Mouse (Mus musculus): ENCODE data around the gene Acta1. TPM values are rescaled to one million over a fixed set of nuclear protein-coding genes. Genes with fewer than 3 reads are reported as not detected.

Acta1 gene
- polyA plus RNA-seq, 1 experiment from 2014 or later: 208 TPM

- peaks cover 34% of the 10 kb centered on the region for H3K36me3 ChIP-seq (ENCODE audit: control insufficient read depth, insufficient read depth)
- no peak for ATAC-seq (ENCODE audit: low read depth)
These were observed 4.0 kb upstream of the Acta1 start for GRCm38 (mm10) chr8:123898576-123898975.

GRCm38 (mm10) chr8:123896774-123897173, 2.2 kb upstream of the Acta1 start:
- H3K4me2 ChIP-seq (ENCODE audit: low read depth, low read length): no peak overlapping the region
- no peak overlapping the region for H3K9ac ChIP-seq (ENCODE audit: low read depth, low read length)
- ATAC-seq (ENCODE audit: low read depth): no peak
- H3K27ac ChIP-seq (ENCODE audit: low read length): no peak overlapping the region
- no peaks in the 10 kb centered on the region for H3K4me1 ChIP-seq (ENCODE audit: control insufficient read depth, low read depth, low read length)
- H3K36me3 ChIP-seq (ENCODE audit: control insufficient read depth, insufficient read depth): peaks cover 16% of the 10 kb centered on the region
- 54% methylated on average over 10 of the region's 10 CpGs for WGBS (ENCODE audit: insufficient replicate concordance)
- H3K27me3 ChIP-seq (ENCODE audit: control insufficient read depth, insufficient read depth, low read depth, low read length): peaks cover 48% of the 10 kb centered on the region
- H3K9me3 ChIP-seq (replicated peaks; ENCODE audit: control insufficient read depth, low read length): no peaks in the 10 kb centered on the region
- no peak overlapping the region for H3K4me3 ChIP-seq (ENCODE audit: low read depth, low read length)

More at GRCm38 (mm10) chr8:123898576-123898975, 4.0 kb upstream of the Acta1 start:
- Histone ChIP-seq H3K27ac (ENCODE audit: low read length) (no peak overlapping the region), H3K4me2 (ENCODE audit: low read depth, low read length) (no peak overlapping the region), H3K9me3 (replicated peaks; ENCODE audit: control insufficient read depth, low read length) (no peaks in the 10 kb centered on the region), H3K27me3 (ENCODE audit: control insufficient read depth, insufficient read depth, low read depth, low read length) (peaks cover 30% of the 10 kb centered on the region), H3K4me1 (ENCODE audit: control insufficient read depth, low read depth, low read length) (no peaks in the 10 kb centered on the region), H3K4me3 (ENCODE audit: low read depth, low read length) (no peak overlapping the region), H3K9ac (ENCODE audit: low read depth, low read length) (no peak overlapping the region)
- 84% methylated on average over 5 of the region's 5 CpGs for WGBS (ENCODE audit: insufficient replicate concordance)

- Histone ChIP-seq H3K4me1 (ENCODE audit: control insufficient read depth, low read depth, low read length) (no peaks in the 10 kb centered on the region), H3K27ac (ENCODE audit: low read length) (no peak overlapping the region), H3K4me2 (ENCODE audit: low read depth, low read length) (no peak overlapping the region), H3K4me3 (ENCODE audit: low read depth, low read length) (no peak overlapping the region), H3K36me3 (ENCODE audit: control insufficient read depth, insufficient read depth) (peaks cover 12% of the 10 kb centered on the region), H3K9ac (ENCODE audit: low read depth, low read length) (no peak overlapping the region), H3K9me3 (replicated peaks; ENCODE audit: control insufficient read depth, low read length) (no peaks in the 10 kb centered on the region), H3K27me3 (ENCODE audit: control insufficient read depth, insufficient read depth, low read depth, low read length) (peaks cover 52% of the 10 kb centered on the region)
- ATAC-seq (ENCODE audit: low read depth): no peak
- 62% methylated on average over 14 of the region's 14 CpGs for WGBS (ENCODE audit: insufficient replicate concordance)
These were observed 1.8 kb upstream of the Acta1 start for GRCm38 (mm10) chr8:123896366-123896761.

GRCm38 (mm10) chr8:123895680-123896365, 1.3 kb upstream of the Acta1 start:
- H3K4me3 ChIP-seq (ENCODE audit: low read depth, low read length): no peak overlapping the region
- ATAC-seq (ENCODE audit: low read depth): no peak
- 63% methylated on average over 9 of the region's 9 CpGs for WGBS (ENCODE audit: insufficient replicate concordance)
- H3K9ac ChIP-seq (ENCODE audit: low read depth, low read length): no peak overlapping the region
- H3K4me2 ChIP-seq (ENCODE audit: low read depth, low read length): no peak overlapping the region
- H3K4me1 ChIP-seq (ENCODE audit: control insufficient read depth, low read depth, low read length): no peaks in the 10 kb centered on the region
- no peaks in the 10 kb centered on the region for H3K9me3 ChIP-seq (replicated peaks; ENCODE audit: control insufficient read depth, low read length)
- peaks cover 10% of the 10 kb centered on the region for H3K36me3 ChIP-seq (ENCODE audit: control insufficient read depth, insufficient read depth)
- peaks cover 58% of the 10 kb centered on the region for H3K27me3 ChIP-seq (ENCODE audit: control insufficient read depth, insufficient read depth, low read depth, low read length)
- H3K27ac ChIP-seq (ENCODE audit: low read length): no peak overlapping the region

- no peak overlapping the region for H3K9ac ChIP-seq (ENCODE audit: low read depth, low read length)
- H3K27ac ChIP-seq (ENCODE audit: low read length): no peak overlapping the region
- ATAC-seq (ENCODE audit: low read depth): no peak
- peaks cover 61% of the 10 kb centered on the region for H3K27me3 ChIP-seq (ENCODE audit: control insufficient read depth, insufficient read depth, low read depth, low read length)
- no peak overlapping the region for H3K4me3 ChIP-seq (ENCODE audit: low read depth, low read length)
- no peak overlapping the region for H3K4me2 ChIP-seq (ENCODE audit: low read depth, low read length)
- WGBS (ENCODE audit: insufficient replicate concordance): 77% methylated on average over 4 of the region's 4 CpGs
- no peaks in the 10 kb centered on the region for H3K9me3 ChIP-seq (replicated peaks; ENCODE audit: control insufficient read depth, low read length)
- H3K36me3 ChIP-seq (ENCODE audit: control insufficient read depth, insufficient read depth): peaks cover 4% of the 10 kb centered on the region; the same call in 1 of the 2 replicates
- H3K4me1 ChIP-seq (ENCODE audit: control insufficient read depth, low read depth, low read length): no peaks in the 10 kb centered on the region
These were observed 679 bp upstream of the Acta1 start for GRCm38 (mm10) chr8:123895230-123895629.

GRCm38 (mm10) chr8:123893413-123893812, 1.1 kb downstream of the Acta1 start:
- Histone ChIP-seq H3K4me2 (ENCODE audit: low read depth, low read length) (no peak overlapping the region), H3K27ac (ENCODE audit: low read length) (no peak overlapping the region), H3K4me3 (ENCODE audit: low read depth, low read length) (no peak overlapping the region), H3K4me1 (ENCODE audit: control insufficient read depth, low read depth, low read length) (no peaks in the 10 kb centered on the region), H3K27me3 (ENCODE audit: control insufficient read depth, insufficient read depth, low read depth, low read length) (peaks cover 62% of the 10 kb centered on the region), H3K36me3 (ENCODE audit: control insufficient read depth, insufficient read depth) (no peaks in the 10 kb centered on the region), H3K9me3 (replicated peaks; ENCODE audit: control insufficient read depth, low read length) (no peaks in the 10 kb centered on the region), H3K9ac (ENCODE audit: low read depth, low read length) (no peak overlapping the region)
- WGBS (ENCODE audit: insufficient replicate concordance): 63% methylated on average over 11 of the region's 11 CpGs
- no peak for ATAC-seq (ENCODE audit: low read depth)

- peaks cover 62% of the 10 kb centered on the region for H3K27me3 ChIP-seq (ENCODE audit: control insufficient read depth, insufficient read depth, low read depth, low read length)
- WGBS (ENCODE audit: insufficient replicate concordance): 15% methylated on average over 30 of the region's 30 CpGs
- H3K9ac ChIP-seq (ENCODE audit: low read depth, low read length): no peak overlapping the region
- H3K4me3 ChIP-seq (ENCODE audit: low read depth, low read length): no peak overlapping the region
- H3K36me3 ChIP-seq (ENCODE audit: control insufficient read depth, insufficient read depth): no peaks in the 10 kb centered on the region
- no peak for ATAC-seq (ENCODE audit: low read depth)
- no peak overlapping the region for H3K4me2 ChIP-seq (ENCODE audit: low read depth, low read length)
- H3K4me1 ChIP-seq (ENCODE audit: control insufficient read depth, low read depth, low read length): no peaks in the 10 kb centered on the region
- no peaks in the 10 kb centered on the region for H3K9me3 ChIP-seq (replicated peaks; ENCODE audit: control insufficient read depth, low read length)
- no peak overlapping the region for H3K27ac ChIP-seq (ENCODE audit: low read length)
These were observed 1.9 kb downstream of the Acta1 start for GRCm38 (mm10) chr8:123892586-123893155.

- H3K4me2 ChIP-seq (ENCODE audit: low read depth, low read length): no peak overlapping the region; the same call in 1 of the 2 replicates
- H3K27me3 ChIP-seq (ENCODE audit: control insufficient read depth, insufficient read depth, low read depth, low read length): peaks cover 62% of the 10 kb centered on the region
- no peaks in the 10 kb centered on the region for H3K9me3 ChIP-seq (replicated peaks; ENCODE audit: control insufficient read depth, low read length)
- no peak overlapping the region for H3K4me3 ChIP-seq (ENCODE audit: low read depth, low read length)
- H3K27ac ChIP-seq (ENCODE audit: low read length): no peak overlapping the region
- no peaks in the 10 kb centered on the region for H3K36me3 ChIP-seq (ENCODE audit: control insufficient read depth, insufficient read depth)
- no peaks in the 10 kb centered on the region for H3K4me1 ChIP-seq (ENCODE audit: control insufficient read depth, low read depth, low read length)
- H3K9ac ChIP-seq (ENCODE audit: low read depth, low read length): no peak overlapping the region
- no peak for ATAC-seq (ENCODE audit: low read depth)
- WGBS (ENCODE audit: insufficient replicate concordance): 4% methylated on average over 49 of the region's 49 CpGs
These were observed 2.5 kb downstream of the Acta1 start for GRCm38 (mm10) chr8:123891883-123892585.

- no peak overlapping the region for H3K4me3 ChIP-seq (ENCODE audit: low read depth, low read length)
- H3K9ac ChIP-seq (ENCODE audit: low read depth, low read length): no peak overlapping the region
- no peaks in the 10 kb centered on the region for H3K9me3 ChIP-seq (replicated peaks; ENCODE audit: control insufficient read depth, low read length)
- no peak overlapping the region for H3K27ac ChIP-seq (ENCODE audit: low read length)
- H3K4me1 ChIP-seq (ENCODE audit: control insufficient read depth, low read depth, low read length): no peaks in the 10 kb centered on the region
- H3K36me3 ChIP-seq (ENCODE audit: control insufficient read depth, insufficient read depth): no peaks in the 10 kb centered on the region
- H3K4me2 ChIP-seq (ENCODE audit: low read depth, low read length): no peak overlapping the region
- ATAC-seq (ENCODE audit: low read depth): no peak
- WGBS (ENCODE audit: insufficient replicate concordance): 1% methylated on average over 11 of the region's 11 CpGs
- H3K27me3 ChIP-seq (ENCODE audit: control insufficient read depth, insufficient read depth, low read depth, low read length): peaks cover 59% of the 10 kb centered on the region
These were observed 3.3 kb downstream of the Acta1 start for GRCm38 (mm10) chr8:123891271-123891670.
